Mouse (Mus musculus): Measurements from ENCODE around the gene Fmn2.

Fmn2 gene

GRCm38 (mm10) chr1:174669132-174669531, 167.5 kb downstream of the Fmn2 start:
- no peak for DNase-seq

GRCm38 (mm10) chr1:174670846-174671245, 169.2 kb downstream of the Fmn2 start:
- no peak for DNase-seq

- no peak for DNase-seq
Observed at GRCm38 (mm10) chr1:174674586-174674985, 173.0 kb downstream of the Fmn2 start.

- DNase-seq, result no peak
Observed at GRCm38 (mm10) chr1:174675316-174675715, 173.7 kb downstream of the Fmn2 start.

- DNase-seq, result no peak
Observed at GRCm38 (mm10) chr1:174676187-174676586, 174.6 kb downstream of the Fmn2 start.

- DNase-seq, result no peak
Observed at GRCm38 (mm10) chr1:174677211-174677610, 175.6 kb downstream of the Fmn2 start.

GRCm38 (mm10) chr1:174689301-174689700, 187.7 kb downstream of the Fmn2 start:
- DNase-seq, result no peak

GRCm38 (mm10) chr1:174700871-174701270, 199.2 kb downstream of the Fmn2 start:
- no peak for DNase-seq

GRCm38 (mm10) chr1:174701835-174702234, 200.2 kb downstream of the Fmn2 start:
- peak in 1 of 2 experiments; percentile 11 for DNase-seq

GRCm38 (mm10) chr1:174703909-174704308, 202.3 kb downstream of the Fmn2 start:
- no peak for DNase-seq

GRCm38 (mm10) chr1:174719729-174720458, 218.3 kb downstream of the Fmn2 start:
- DNase-seq, result peak; percentile 80 to 84

- no peak for DNase-seq
Observed at GRCm38 (mm10) chr1:174728771-174729170, 227.1 kb downstream of the Fmn2 start.

GRCm38 (mm10) chr1:174732715-174733114, 231.1 kb downstream of the Fmn2 start:
- DNase-seq, result no peak

- DNase-seq, result no peak
Observed at GRCm38 (mm10) chr1:174738958-174739357, 237.3 kb downstream of the Fmn2 start.

- DNase-seq, result no peak
Observed at GRCm38 (mm10) chr1:174742667-174743066, 241.0 kb downstream of the Fmn2 start.

GRCm38 (mm10) chr1:174748520-174748919, 246.9 kb downstream of the Fmn2 start:
- DNase-seq, result no peak

- DNase-seq, result no peak
Observed at GRCm38 (mm10) chr1:174750893-174751461, 249.4 kb downstream of the Fmn2 start.

GRCm38 (mm10) chr1:174759354-174759753, 257.7 kb downstream of the Fmn2 start:
- no peak for DNase-seq

GRCm38 (mm10) chr1:174765757-174766156, 264.1 kb downstream of the Fmn2 start:
- DNase-seq, result no peak

- no peak for DNase-seq
Observed at GRCm38 (mm10) chr1:174766852-174767251, 265.2 kb downstream of the Fmn2 start.

GRCm38 (mm10) chr1:174771871-174772281, 270.3 kb downstream of the Fmn2 start:
- DNase-seq, result peak in 1 of 2 experiments; percentile 27

- DNase-seq, result no peak
Observed at GRCm38 (mm10) chr1:174781037-174781436, 279.4 kb downstream of the Fmn2 start.

GRCm38 (mm10) chr1:174788617-174789016, 287.0 kb downstream of the Fmn2 start:
- no peak for DNase-seq

- DNase-seq, result no peak
Observed at GRCm38 (mm10) chr1:174811846-174812245, 310.2 kb downstream of the Fmn2 start.

- DNase-seq, result no peak
Observed at GRCm38 (mm10) chr1:174826562-174826961, 324.9 kb downstream of the Fmn2 start.
